Mouse (Mus musculus) kidney, adult 2 months (tissue): ENCODE results near the gene Zbtb20. TPM values are rescaled to one million over a fixed set of nuclear protein-coding genes. Genes with fewer than 3 reads are reported as not detected.

Experiments
- DNase-seq: peaks from one replicate; pipeline ENCODE4 v3.0.0; 2021
- H3K27ac ChIP-seq: fragments of 200-500 bp; 2 replicates; pipeline ENCODE4 v1.5.1; 2012; ENCODE audit warnings: low read depth, low read length, control low read depth, inconsistent platforms; ENCODE audit not compliant: insufficient read depth
- H3K27me3 ChIP-seq: fragments of 200-500 bp; replicated peaks from 2 replicates; pipeline ENCODE4 v1.6.1; 2012; ENCODE audit warnings: mild to moderate bottlenecking, moderate library complexity, low read length, inconsistent platforms; ENCODE audit not compliant: control insufficient read depth, insufficient read depth
- H3K36me3 ChIP-seq: fragments of 200-500 bp; 2 replicates; pipeline ENCODE4 v1.6.1; 2012; ENCODE audit warnings: mild to moderate bottlenecking, moderate library complexity, low read length, inconsistent platforms; ENCODE audit not compliant: control insufficient read depth, insufficient read depth
- H3K4me1 ChIP-seq: fragments of 200-500 bp; 2 replicates; pipeline ENCODE4 v1.6.1; 2011; ENCODE audit warnings: low read length; ENCODE audit not compliant: control insufficient read depth, insufficient read depth
- H3K4me3 ChIP-seq: fragments of 200-500 bp; 2 replicates; pipeline ENCODE4 v1.5.1; 2011; ENCODE audit warnings: mild to moderate bottlenecking, low read depth, low read length, control low read depth; ENCODE audit not compliant: insufficient read depth
- CTCF ChIP-seq: fragments of 200-500 bp; conservative IDR thresholded peaks from 2 replicates; pipeline ENCODE4 v1.5.1; 2011; ENCODE audit warnings: low read depth, mild to moderate bottlenecking, control low read depth, low read length, moderate library complexity, mixed read lengths; ENCODE audit not compliant: insufficient read depth, insufficient read length
- POLR2A ChIP-seq: fragments of 200-500 bp; IDR thresholded peaks from one replicate; pipeline ENCODE4 v1.6.1; 2011; ENCODE audit warnings: low read depth, low read length, control low read depth
- WGBS: fragments of 180-500 bp; shearing (Covaris S2); methylation state at CpG from one replicate; pipeline ENCODE4 v1.1.7; 2018; 5-methylcytosine and 5-hydroxymethylcytosine counted together
- polyA plus RNA-seq: library from polyadenylated mRNA; depleted of rRNA; stranded (reverse); fragments of >200 nt; gene quantifications from 2 replicates; pipeline ENCODE4 v1.2.3, GENCODE M21; 2012; rRNA removed

The Zbtb20 gene
- 25.1 and 27.1 TPM in 2 replicates for polyA plus RNA-seq

DNA sequence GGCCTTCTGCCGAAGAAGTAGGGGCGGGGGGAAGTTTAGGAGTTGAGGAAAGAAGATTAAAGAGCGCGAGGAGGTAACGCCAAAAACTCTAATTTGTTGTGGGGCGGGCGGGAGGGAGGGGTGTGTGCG is at the start of gene Zbtb20:
Gene Zbtb20 (plus strand): TSS at position 30 of the 129 bp plus-strand sequence.
- peak within 1 kb of the TSS; percentile 69 for H3K4me3 ChIP-seq
- DNase-seq: no peak
- TF ChIP-seq POLR2A (no peak), CTCF (no peak)
- no peaks in the 10 kb centered on the region for H3K27me3 ChIP-seq
- peak within 1 kb of the TSS; percentile 95 for H3K27ac ChIP-seq
- WGBS: 0% methylated on average over 8 of the region's 8 CpGs
- H3K36me3 ChIP-seq: no peaks in the 10 kb centered on the region
- peaks cover 8% of the 10 kb centered on the region; the same call in 1 of the 2 replicates for H3K4me1 ChIP-seq

- H3K4me3 ChIP-seq: no peak overlapping the region
- DNase-seq: peak; percentile 10
- WGBS: 52% methylated on average over 5 of the region's 5 CpGs
- no peaks in the 10 kb centered on the region for H3K36me3 ChIP-seq
- TF ChIP-seq POLR2A (no peak), CTCF (no peak)
- H3K27ac ChIP-seq: no peak overlapping the region
- no peaks in the 10 kb centered on the region for H3K27me3 ChIP-seq
- H3K4me1 ChIP-seq: no peaks in the 10 kb centered on the region
These were observed 39.7 kb upstream of the Zbtb20 start for GRCm38 (mm10) chr16:42835940-42836339.

DNA sequence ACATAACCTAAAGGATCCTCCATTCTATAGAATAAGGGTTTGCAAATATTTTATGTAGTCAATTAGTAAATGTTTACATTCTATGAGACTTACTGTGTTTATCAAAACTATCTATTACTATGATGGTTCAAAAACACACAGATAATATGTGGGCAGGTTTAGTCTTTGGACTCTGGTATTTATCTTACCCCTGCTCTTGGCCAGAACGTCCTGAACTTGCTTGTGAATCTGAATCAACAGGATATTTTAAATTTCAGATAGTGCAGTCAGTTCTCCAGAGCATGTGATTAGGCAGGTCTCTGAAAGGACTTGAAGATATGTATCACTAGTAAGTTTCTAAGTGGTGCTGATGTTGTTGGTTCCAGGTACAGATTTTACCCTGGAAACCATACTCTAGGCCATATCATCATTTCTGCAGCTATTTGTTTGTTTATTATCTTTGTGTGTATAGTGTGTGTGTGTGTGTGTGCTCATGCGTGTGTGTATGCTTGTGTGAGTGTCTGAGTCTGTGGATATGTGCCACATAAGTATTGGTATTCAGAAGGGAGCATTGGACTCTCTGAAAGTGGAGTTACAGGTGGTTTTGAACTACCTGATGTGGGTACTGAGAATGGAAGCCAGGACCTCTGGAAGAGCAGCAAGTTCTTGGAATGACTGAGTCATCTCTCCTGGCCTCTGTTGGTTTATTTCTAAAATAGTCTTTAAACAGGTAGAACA is 39.1 kb upstream of the Zbtb20 start:
- WGBS: 54% methylated on average over 2 of the region's 2 CpGs
- H3K4me1 ChIP-seq: no peaks in the 10 kb centered on the region
- H3K27me3 ChIP-seq: no peaks in the 10 kb centered on the region
- no peak overlapping the region for H3K27ac ChIP-seq
- H3K36me3 ChIP-seq: no peaks in the 10 kb centered on the region
- H3K4me3 ChIP-seq: no peak overlapping the region
- DNase-seq: no peak
- TF ChIP-seq CTCF (no peak), POLR2A (no peak)

- no peaks in the 10 kb centered on the region for H3K36me3 ChIP-seq
- TF ChIP-seq CTCF (no peak), POLR2A (no peak)
- no peak overlapping the region for H3K27ac ChIP-seq
- no peaks in the 10 kb centered on the region for H3K27me3 ChIP-seq
- no peak for DNase-seq
- WGBS: 91% methylated on average over 4 of the region's 4 CpGs
- no peak overlapping the region for H3K4me3 ChIP-seq
- H3K4me1 ChIP-seq: no peaks in the 10 kb centered on the region
These were observed 37.5 kb upstream of the Zbtb20 start for GRCm38 (mm10) chr16:42838226-42838625.

DNA sequence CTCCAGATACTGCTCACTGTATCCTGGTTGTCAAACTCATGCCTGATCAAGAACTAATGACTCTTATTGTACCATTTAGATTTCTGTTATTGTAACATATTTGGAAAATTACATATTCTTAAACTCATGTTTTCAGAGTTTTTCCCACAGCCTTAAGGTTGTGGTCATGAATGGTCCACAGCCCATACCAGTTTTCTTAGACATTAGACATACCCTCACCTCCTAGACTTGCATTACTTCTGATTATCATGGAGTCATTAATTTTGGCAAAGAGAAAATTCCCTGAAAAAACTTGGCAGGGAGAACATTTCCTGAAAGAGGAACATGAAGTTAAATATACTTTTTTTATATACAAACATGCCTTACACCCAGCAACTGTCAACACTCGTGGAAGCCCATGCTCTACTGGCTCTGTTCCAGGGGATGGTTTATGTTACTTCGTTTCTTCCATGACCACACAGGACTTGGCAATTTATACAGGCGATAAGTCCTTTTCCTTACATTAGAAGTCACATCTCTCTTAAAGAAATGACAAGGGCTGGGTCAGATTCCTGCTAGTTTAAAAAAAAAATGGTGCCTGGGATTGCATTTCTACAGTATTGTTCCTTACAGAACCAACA is 18.0 kb upstream of the Zbtb20 start:
- Histone ChIP-seq H3K36me3 (no peaks in the 10 kb centered on the region), H3K27me3 (no peaks in the 10 kb centered on the region), H3K4me1 (no peaks in the 10 kb centered on the region), H3K27ac (no peak overlapping the region), H3K4me3 (no peak overlapping the region)
- no peak for TF ChIP-seq CTCF
- no peak for TF ChIP-seq POLR2A
- WGBS: 54% methylated on average over 3 of the region's 3 CpGs
- no peak for DNase-seq

- Histone ChIP-seq H3K27me3 (no peaks in the 10 kb centered on the region), H3K27ac (no peak overlapping the region), H3K36me3 (no peaks in the 10 kb centered on the region), H3K4me1 (no peaks in the 10 kb centered on the region), H3K4me3 (no peak overlapping the region)
- WGBS: 84% methylated on average over 4 of the region's 4 CpGs
- no peak for DNase-seq
- no peak for TF ChIP-seq POLR2A
- no peak for TF ChIP-seq CTCF
These were observed 16.4 kb upstream of the Zbtb20 start for GRCm38 (mm10) chr16:42859251-42859650.

GRCm38 (mm10) chr16:42863231-42863630 is 12.4 kb upstream of the Zbtb20 start:
- Histone ChIP-seq H3K27me3 (no peaks in the 10 kb centered on the region), H3K4me1 (no peaks in the 10 kb centered on the region), H3K36me3 (no peaks in the 10 kb centered on the region), H3K27ac (no peak overlapping the region), H3K4me3 (no peak overlapping the region)
- TF ChIP-seq CTCF: no peak
- TF ChIP-seq POLR2A: no peak
- DNase-seq: no peak
- 87% methylated on average over 2 of the region's 2 CpGs for WGBS

DNA sequence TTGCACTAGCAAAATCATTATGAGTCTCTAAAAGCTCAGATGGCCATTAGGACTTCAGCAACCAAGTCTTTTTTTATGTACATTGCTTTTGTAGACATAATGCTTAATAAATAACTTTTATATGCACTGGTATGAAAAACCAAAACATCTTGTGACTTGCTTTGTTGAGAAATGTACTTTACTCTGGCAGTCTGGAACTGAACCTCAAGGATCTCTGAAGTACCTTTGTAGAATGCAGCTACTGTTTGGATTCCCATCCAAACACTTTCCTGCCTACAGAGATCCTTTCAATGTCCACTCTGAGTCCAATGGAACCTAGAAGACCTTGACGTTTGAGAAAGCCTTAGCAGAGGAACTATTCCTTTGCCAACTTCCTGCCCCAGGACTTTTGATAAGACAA is 9.6 kb upstream of the Zbtb20 start:
- H3K27me3 ChIP-seq: no peaks in the 10 kb centered on the region
- TF ChIP-seq CTCF (no peak), POLR2A (no peak)
- no peak for DNase-seq
- no peak overlapping the region for H3K27ac ChIP-seq
- 46% methylated on average over 1 of the region's 1 CpGs for WGBS
- no peaks in the 10 kb centered on the region for H3K4me1 ChIP-seq
- no peak overlapping the region for H3K4me3 ChIP-seq
- H3K36me3 ChIP-seq: no peaks in the 10 kb centered on the region
